ENCODE assay signal across 19 mouse cellular contexts in genomic region chr8:117988781-117989180, GRCm38 (mm10).
A peak's percentile ranks its signal among the peaks of the same experiment; 100 is the strongest.
DNase-seq lines count a peak whose midpoint lies in the region; ATAC-seq and TF ChIP-seq lines count a peak whose summit lies in the region.
"Had no signal": no experiment of that assay in that cellular context is flagged by ENCODE, and none has a peak within 500 bp of the region (broad histone marks: within the 10 kb centered on the region; RNA-seq: fewer than 3 reads in every experiment).

No protein-coding gene starts in this region.

- ATAC-seq in kidney, embryonic 15.5 days (replicated peaks; ENCODE audit: low FRiP score), result peak; percentile 83
- ATAC-seq in liver, postnatal 0 days, result no peak
- ATAC-seq: midbrain, embryonic 16.5 days; Patski had no signal

- H3K4me2 ChIP-seq in kidney, embryonic 15.5 days, result no peak overlapping the region
- no peak overlapping the region for H3K4me2 ChIP-seq in liver, postnatal 0 days (ENCODE audit: low read depth, low read length)
- H3K4me2 ChIP-seq: embryonic facial prominence, embryonic 12.5 days; heart, embryonic 15.5 days; limb, embryonic 13.5 days had no signal

- H3K4me1 ChIP-seq in kidney, embryonic 15.5 days, result peaks cover 6% of the 10 kb centered on the region; the same call in 1 of the 2 replicates
- H3K4me1 ChIP-seq in midbrain, embryonic 10.5 days, result no peaks in the 10 kb centered on the region
- H3K4me1 ChIP-seq in liver, postnatal 0 days (ENCODE audit: insufficient read depth), result no peaks in the 10 kb centered on the region
- H3K4me1 ChIP-seq: embryonic facial prominence, embryonic 12.5 days; heart, embryonic 15.5 days; limb, embryonic 13.5 days had no signal

- 0 out of 2 replicates have a peak overlapping the region, but pooled peaks have one; percentile 27 for H3K27ac ChIP-seq in kidney, embryonic 15.5 days
- no peak overlapping the region for H3K27ac ChIP-seq in midbrain, embryonic 10.5 days (replicated peaks)
- no peak overlapping the region for H3K27ac ChIP-seq in liver, postnatal 0 days (ENCODE audit: low read depth)
- H3K27ac ChIP-seq: embryonic facial prominence, embryonic 12.5 days; heart, embryonic 15.5 days; limb, embryonic 13.5 days; macrophage had no signal

- H3K27me3 ChIP-seq in kidney, embryonic 15.5 days, result no peaks in the 10 kb centered on the region
- H3K27me3 ChIP-seq in midbrain, embryonic 10.5 days (ENCODE audit: low read depth, poor library complexity, severe bottlenecking), result no peaks in the 10 kb centered on the region
- no peaks in the 10 kb centered on the region for H3K27me3 ChIP-seq in liver, postnatal 0 days (ENCODE audit: insufficient read depth, low read length)
- H3K27me3 ChIP-seq: embryonic facial prominence, embryonic 12.5 days; heart, embryonic 15.5 days; limb, embryonic 13.5 days had no signal

- 16% methylated on average over 5 of the region's 5 CpGs for WGBS in kidney, embryonic 15.5 days
- 85% methylated on average over 5 of the region's 5 CpGs for WGBS in midbrain, embryonic 10.5 days
- WGBS in liver, postnatal 0 days (ENCODE audit: insufficient replicate concordance), result 62% methylated on average over 5 of the region's 5 CpGs

- no peak overlapping the region for H3K9ac ChIP-seq in kidney, embryonic 15.5 days
- no peak overlapping the region for H3K9ac ChIP-seq in liver, postnatal 0 days (replicated peaks)
- H3K9ac ChIP-seq: embryonic facial prominence, embryonic 12.5 days; heart, embryonic 15.5 days; limb, embryonic 13.5 days had no signal

- DNase-seq in embryo, embryonic 10.5 days (ENCODE audit: low spot score), result peak; percentile 12
- DNase-seq in embryo, embryonic 9.5 days (ENCODE audit: extremely low spot score), result no peak
- no peak for DNase-seq in kidney, adult 8-10 months
- DNase-seq in right cerebral cortex, adult 2 months (ENCODE audit: low spot score in 2 of 2), result peak; percentile 2 to 7
- no peak for DNase-seq in right cerebral cortex, postnatal 36 days (ENCODE audit: low spot score in 2 of 2)
- DNase-seq in midbrain, embryonic 10.5 days (ENCODE audit: low spot score), result no peak
- no peak for DNase-seq in liver, postnatal 0 days
- DNase-seq: cerebellum, adult 8-10 months; gastrocnemius, postnatal 14 days; kidney, adult 11 months; right cerebral cortex, postnatal 14 days; thymus, postnatal 14 days had no signal

- no peaks in the 10 kb centered on the region for H3K36me3 ChIP-seq in kidney, embryonic 15.5 days
- no peaks in the 10 kb centered on the region for H3K36me3 ChIP-seq in midbrain, embryonic 10.5 days
- H3K36me3 ChIP-seq in liver, postnatal 0 days (replicated peaks; ENCODE audit: insufficient read depth, low read length), result no peaks in the 10 kb centered on the region
- H3K36me3 ChIP-seq: embryonic facial prominence, embryonic 12.5 days; heart, embryonic 15.5 days; limb, embryonic 13.5 days had no signal

- H3K9me3 ChIP-seq in kidney, embryonic 15.5 days (replicated peaks), result no peaks in the 10 kb centered on the region
- H3K9me3 ChIP-seq in midbrain, embryonic 10.5 days (replicated peaks), result no peaks in the 10 kb centered on the region
- H3K9me3 ChIP-seq in liver, postnatal 0 days (ENCODE audit: low read length), result peaks cover 6% of the 10 kb centered on the region
- H3K9me3 ChIP-seq: embryonic facial prominence, embryonic 12.5 days had no signal

- TF ChIP-seq CTCF in liver, postnatal 0 days (IDR thresholded peaks at IDR 0.05; ENCODE audit: low read depth), result no peak

- no peak for TF ChIP-seq EP300 in liver, postnatal 0 days (IDR thresholded peaks at IDR 0.05; ENCODE audit: low read depth)

- no peak overlapping the region for H3K4me3 ChIP-seq in kidney, embryonic 15.5 days (replicated peaks)
- H3K4me3 ChIP-seq in midbrain, embryonic 10.5 days, result no peak overlapping the region
- H3K4me3 ChIP-seq in liver, postnatal 0 days (ENCODE audit: low read depth, low read length), result no peak overlapping the region
- H3K4me3 ChIP-seq: embryonic facial prominence, embryonic 12.5 days; heart, embryonic 15.5 days; limb, embryonic 13.5 days had no signal

Comparison
In these comparisons a context has a peak if more than half of its experiments do, and no peak if none do; other contexts are left out.
1. DNase-seq: peak in embryo, embryonic 10.5 days (single experiment) and right cerebral cortex, adult 2 months (2 of 2); none in embryo, embryonic 9.5 days (single experiment), kidney, adult 8-10 months (0 of 2), right cerebral cortex, postnatal 36 days (0 of 2), midbrain, embryonic 10.5 days (single experiment) and liver, postnatal 0 days (single experiment).